Mouse (Mus musculus): ENCODE measurements at regions not wholly inside any gene's neighbourhood (a gene's known extent, or its start where the extent isn't known, plus 50 kb on each side); places are given as distances from the start of the nearest gene placed in this dataset.

GRCm38 (mm10) chr9:85524733-85525132, 197.6 kb upstream of the Tent5a start:
- DNase-seq (ENCODE audit: low spot score in 2 of 2): no peak

- no peak for DNase-seq (ENCODE audit: low spot score in 2 of 2)
These were observed 194.2 kb upstream of the Tent5a start for GRCm38 (mm10) chr9:85521342-85521741.

GRCm38 (mm10) chr9:85520941-85521340, 193.8 kb upstream of the Tent5a start:
- no peak for DNase-seq (ENCODE audit: low spot score in 2 of 2)

- no peak for DNase-seq (ENCODE audit: low spot score in 2 of 2)
These were observed 171.9 kb upstream of the Tent5a start for GRCm38 (mm10) chr9:85499006-85499405.

GRCm38 (mm10) chr9:85497348-85497747, 170.2 kb upstream of the Tent5a start:
- no peak for DNase-seq (ENCODE audit: low spot score in 2 of 2)

GRCm38 (mm10) chr9:85496506-85497239, 169.5 kb upstream of the Tent5a start:
- DNase-seq (ENCODE audit: low spot score in 2 of 2): no peak

GRCm38 (mm10) chr9:85495056-85495455, 167.9 kb upstream of the Tent5a start:
- DNase-seq (ENCODE audit: low spot score in 2 of 2): no peak

- no peak for DNase-seq (ENCODE audit: low spot score in 2 of 2)
These were observed 166.6 kb upstream of the Tent5a start for GRCm38 (mm10) chr9:85493760-85494159.

GRCm38 (mm10) chr9:85490367-85490766, 163.2 kb upstream of the Tent5a start:
- no peak for DNase-seq (ENCODE audit: low spot score in 2 of 2)

GRCm38 (mm10) chr9:85487915-85488314, 160.8 kb upstream of the Tent5a start:
- no peak for DNase-seq (ENCODE audit: low spot score in 2 of 2)

GRCm38 (mm10) chr9:85487052-85487668, 160.0 kb upstream of the Tent5a start:
- DNase-seq (ENCODE audit: low spot score in 2 of 2): no peak

- DNase-seq (ENCODE audit: low spot score in 2 of 2): no peak
These were observed 158.6 kb upstream of the Tent5a start for GRCm38 (mm10) chr9:85485749-85486148.

- no peak for DNase-seq (ENCODE audit: low spot score in 2 of 2)
These were observed 156.1 kb upstream of the Tent5a start for GRCm38 (mm10) chr9:85483248-85483647.

- no peak for DNase-seq (ENCODE audit: low spot score in 2 of 2)
These were observed 153.4 kb upstream of the Tent5a start for GRCm38 (mm10) chr9:85480566-85480965.

GRCm38 (mm10) chr9:85475214-85475613, 148.1 kb upstream of the Tent5a start:
- DNase-seq (ENCODE audit: low spot score in 2 of 2): no peak

GRCm38 (mm10) chr9:85470264-85470821, 143.2 kb upstream of the Tent5a start:
- no peak for DNase-seq (ENCODE audit: low spot score in 2 of 2)

GRCm38 (mm10) chr9:85469288-85469687, 142.1 kb upstream of the Tent5a start:
- no peak for DNase-seq (ENCODE audit: low spot score in 2 of 2)

GRCm38 (mm10) chr9:85466671-85467070, 139.5 kb upstream of the Tent5a start:
- DNase-seq (ENCODE audit: low spot score in 2 of 2): no peak

GRCm38 (mm10) chr9:85459062-85459805, 132.1 kb upstream of the Tent5a start:
- DNase-seq (ENCODE audit: low spot score in 2 of 2): no peak

GRCm38 (mm10) chr9:85458356-85458755, 131.2 kb upstream of the Tent5a start:
- no peak for DNase-seq (ENCODE audit: low spot score in 2 of 2)

GRCm38 (mm10) chr9:85457400-85457799, 130.3 kb upstream of the Tent5a start:
- DNase-seq (ENCODE audit: low spot score in 2 of 2): no peak

GRCm38 (mm10) chr9:85455382-85455781, 128.2 kb upstream of the Tent5a start:
- no peak for DNase-seq (ENCODE audit: low spot score in 2 of 2)

Data from thymus, postnatal 10 days (tissue).